Mouse (Mus musculus): ENCODE results near the gene Gripap1.
A peak's percentile ranks its signal among the peaks of the same experiment; 100 is the strongest.

The Gripap1 gene

GRCm38 (mm10) chrX:7775501-7776205, 13.9 kb upstream of the Gripap1 start:
- Histone ChIP-seq H3K27me3 (ENCODE audit: insufficient read depth, low read length) (no peaks in the 10 kb centered on the region), H3K4me1 (replicated peaks; ENCODE audit: low read depth, low read length) (peaks cover 66% of the 10 kb centered on the region), H3K9me3 (ENCODE audit: low read length) (no peaks in the 10 kb centered on the region), H3K4me3 (replicated peaks; ENCODE audit: low read length) (no peak overlapping the region), H3K36me3 (ENCODE audit: insufficient read depth, low read length) (peaks cover 50% of the 10 kb centered on the region)
- TF ChIP-seq CTCF (conservative IDR thresholded peaks at IDR 0.05; ENCODE audit: low read length) = no peak
- TF ChIP-seq NANOG (IDR thresholded peaks at IDR 0.05; ENCODE audit: borderline replicate concordance, low read length) = no peak
- TF ChIP-seq POU5F1 (IDR thresholded peaks at IDR 0.05; ENCODE audit: borderline replicate concordance, low read length) = no peak

DNA sequence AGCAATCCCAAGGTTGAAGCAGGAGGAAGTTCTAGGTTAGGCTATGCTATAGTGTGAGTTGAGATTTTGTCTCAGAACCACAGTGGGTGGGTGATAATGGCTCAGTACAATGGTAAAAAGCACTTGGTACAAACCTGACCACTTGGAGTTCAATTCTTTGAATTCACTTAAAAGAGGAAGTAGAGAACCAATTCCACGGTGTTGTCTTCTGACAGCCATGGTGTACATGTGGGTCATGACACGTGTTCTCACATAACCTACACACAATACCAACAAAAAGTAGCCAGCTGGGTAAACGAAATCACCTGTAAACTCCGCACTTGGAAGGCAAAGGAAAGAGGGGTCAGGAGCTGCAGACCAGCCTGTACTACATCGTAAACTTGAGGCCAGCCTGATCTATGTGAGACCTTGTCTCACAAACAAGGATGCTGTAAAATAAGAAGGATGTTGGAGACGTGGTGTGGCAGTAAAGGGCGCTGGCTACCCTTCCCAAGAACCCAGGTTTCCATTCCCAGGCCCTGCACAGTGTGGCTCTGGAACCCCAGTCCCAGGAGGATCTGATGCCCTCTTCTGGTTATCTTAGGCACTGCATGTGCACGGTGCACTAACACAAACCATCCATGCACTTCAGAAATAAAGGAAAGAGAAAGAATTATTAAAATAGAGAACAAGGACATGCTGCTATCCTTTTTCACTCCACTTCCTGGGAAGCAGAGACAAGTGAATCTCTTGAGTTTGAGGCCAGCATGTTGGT, 13.1 kb upstream of the Gripap1 start:
- Histone ChIP-seq H3K36me3 (ENCODE audit: insufficient read depth, low read length) (peaks cover 42% of the 10 kb centered on the region), H3K9me3 (ENCODE audit: low read length) (no peaks in the 10 kb centered on the region), H3K27me3 (ENCODE audit: insufficient read depth, low read length) (no peaks in the 10 kb centered on the region), H3K4me1 (replicated peaks; ENCODE audit: low read depth, low read length) (peaks cover 57% of the 10 kb centered on the region), H3K4me3 (replicated peaks; ENCODE audit: low read length) (no peak overlapping the region)
- no peak for TF ChIP-seq POU5F1 (IDR thresholded peaks at IDR 0.05; ENCODE audit: borderline replicate concordance, low read length)
- peak; percentile 90 for TF ChIP-seq CTCF (conservative IDR thresholded peaks at IDR 0.05; ENCODE audit: low read length)
- no peak for TF ChIP-seq NANOG (IDR thresholded peaks at IDR 0.05; ENCODE audit: borderline replicate concordance, low read length)

GRCm38 (mm10) chrX:7778450-7779244, 10.9 kb upstream of the Gripap1 start:
- TF ChIP-seq NANOG (IDR thresholded peaks at IDR 0.05; ENCODE audit: borderline replicate concordance, low read length) (no peak), CTCF (conservative IDR thresholded peaks at IDR 0.05; ENCODE audit: low read length) (no peak), POU5F1 (IDR thresholded peaks at IDR 0.05; ENCODE audit: borderline replicate concordance, low read length) (no peak)

GRCm38 (mm10) chrX:7779294-7779693, 10.3 kb upstream of the Gripap1 start:
- peaks cover 15% of the 10 kb centered on the region for H3K36me3 ChIP-seq (ENCODE audit: insufficient read depth, low read length)
- H3K9me3 ChIP-seq (ENCODE audit: low read length) = no peaks in the 10 kb centered on the region
- peaks cover 31% of the 10 kb centered on the region for H3K4me1 ChIP-seq (replicated peaks; ENCODE audit: low read depth, low read length)
- no peaks in the 10 kb centered on the region for H3K27me3 ChIP-seq (ENCODE audit: insufficient read depth, low read length)
- TF ChIP-seq POU5F1 (IDR thresholded peaks at IDR 0.05; ENCODE audit: borderline replicate concordance, low read length) = no peak
- TF ChIP-seq NANOG (IDR thresholded peaks at IDR 0.05; ENCODE audit: borderline replicate concordance, low read length) = no peak
- TF ChIP-seq CTCF (conservative IDR thresholded peaks at IDR 0.05; ENCODE audit: low read length) = no peak
- H3K4me3 ChIP-seq (replicated peaks; ENCODE audit: low read length) = no peak overlapping the region

More at GRCm38 (mm10) chrX:7778450-7779244, 10.9 kb upstream of the Gripap1 start:
- H3K36me3 ChIP-seq (ENCODE audit: insufficient read depth, low read length) = peaks cover 21% of the 10 kb centered on the region
- no peaks in the 10 kb centered on the region for H3K27me3 ChIP-seq (ENCODE audit: insufficient read depth, low read length)
- no peaks in the 10 kb centered on the region for H3K9me3 ChIP-seq (ENCODE audit: low read length)
- H3K4me1 ChIP-seq (replicated peaks; ENCODE audit: low read depth, low read length) = peaks cover 37% of the 10 kb centered on the region
- no peak overlapping the region for H3K4me3 ChIP-seq (replicated peaks; ENCODE audit: low read length)

GRCm38 (mm10) chrX:7782603-7783092, 6.9 kb upstream of the Gripap1 start:
- H3K4me3 ChIP-seq (replicated peaks; ENCODE audit: low read length) = no peak overlapping the region
- no peaks in the 10 kb centered on the region for H3K9me3 ChIP-seq (ENCODE audit: low read length)
- 0 out of 2 replicates have a peak, but pooled peaks cover 10% of the 10 kb centered on the region for H3K4me1 ChIP-seq (replicated peaks; ENCODE audit: low read depth, low read length)
- H3K27me3 ChIP-seq (ENCODE audit: insufficient read depth, low read length) = no peaks in the 10 kb centered on the region
- TF ChIP-seq NANOG (IDR thresholded peaks at IDR 0.05; ENCODE audit: borderline replicate concordance, low read length) (no peak), CTCF (conservative IDR thresholded peaks at IDR 0.05; ENCODE audit: low read length) (no peak), POU5F1 (IDR thresholded peaks at IDR 0.05; ENCODE audit: borderline replicate concordance, low read length) (no peak)
- H3K36me3 ChIP-seq (ENCODE audit: insufficient read depth, low read length) = no peaks in the 10 kb centered on the region

DNA sequence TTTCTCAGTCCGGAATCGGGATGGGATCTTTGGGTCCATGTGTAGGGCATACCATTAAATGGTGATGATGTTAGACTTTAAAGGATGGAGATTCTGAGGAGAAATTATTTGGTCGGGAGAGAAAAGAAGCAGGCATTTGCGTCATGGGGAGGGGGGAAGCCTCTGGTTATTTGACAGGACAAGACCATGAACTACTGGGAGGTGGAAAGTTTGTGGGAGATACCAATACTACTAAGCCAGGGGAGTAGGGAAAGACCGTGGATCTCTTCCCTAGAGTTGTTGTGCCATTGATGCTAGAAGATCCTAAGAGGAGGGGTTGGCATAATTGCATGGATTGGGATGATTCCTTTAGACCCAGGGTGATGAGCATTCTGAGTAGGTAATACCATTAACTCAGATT, 744 bp downstream of the Gripap1 start:
- Histone ChIP-seq H3K9me3 (ENCODE audit: low read length) (no peaks in the 10 kb centered on the region), H3K4me1 (replicated peaks; ENCODE audit: low read depth, low read length) (peaks cover 18% of the 10 kb centered on the region), H3K4me3 (replicated peaks; ENCODE audit: low read length) (peak overlapping the region; percentile 81), H3K36me3 (ENCODE audit: insufficient read depth, low read length) (peaks cover 7% of the 10 kb centered on the region; the same call in 1 of the 2 replicates), H3K27me3 (ENCODE audit: insufficient read depth, low read length) (no peaks in the 10 kb centered on the region)
- TF ChIP-seq NANOG (IDR thresholded peaks at IDR 0.05; ENCODE audit: borderline replicate concordance, low read length) = no peak
- TF ChIP-seq CTCF (conservative IDR thresholded peaks at IDR 0.05; ENCODE audit: low read length) = no peak
- TF ChIP-seq POU5F1 (IDR thresholded peaks at IDR 0.05; ENCODE audit: borderline replicate concordance, low read length) = no peak

- TF ChIP-seq POU5F1 (IDR thresholded peaks at IDR 0.05; ENCODE audit: borderline replicate concordance, low read length) (no peak), NANOG (IDR thresholded peaks at IDR 0.05; ENCODE audit: borderline replicate concordance, low read length) (no peak), CTCF (conservative IDR thresholded peaks at IDR 0.05; ENCODE audit: low read length) (peak; percentile 40)
- H3K9me3 ChIP-seq (ENCODE audit: low read length) = no peaks in the 10 kb centered on the region
- no peak overlapping the region for H3K4me3 ChIP-seq (replicated peaks; ENCODE audit: low read length)
- H3K27me3 ChIP-seq (ENCODE audit: insufficient read depth, low read length) = no peaks in the 10 kb centered on the region
- peaks cover 18% of the 10 kb centered on the region for H3K4me1 ChIP-seq (replicated peaks; ENCODE audit: low read depth, low read length)
- peaks cover 9% of the 10 kb centered on the region; the same call in 1 of the 2 replicates for H3K36me3 ChIP-seq (ENCODE audit: insufficient read depth, low read length)
These were observed 3.8 kb downstream of the Gripap1 start for GRCm38 (mm10) chrX:7793361-7793760.

GRCm38 (mm10) chrX:7795016-7795415, 5.5 kb downstream of the Gripap1 start:
- Histone ChIP-seq H3K4me3 (replicated peaks; ENCODE audit: low read length) (no peak overlapping the region), H3K27me3 (ENCODE audit: insufficient read depth, low read length) (no peaks in the 10 kb centered on the region), H3K9me3 (ENCODE audit: low read length) (no peaks in the 10 kb centered on the region), H3K4me1 (replicated peaks; ENCODE audit: low read depth, low read length) (peaks cover 14% of the 10 kb centered on the region), H3K36me3 (ENCODE audit: insufficient read depth, low read length) (peaks cover 19% of the 10 kb centered on the region)
- TF ChIP-seq POU5F1 (IDR thresholded peaks at IDR 0.05; ENCODE audit: borderline replicate concordance, low read length) (no peak), CTCF (conservative IDR thresholded peaks at IDR 0.05; ENCODE audit: low read length) (no peak), NANOG (IDR thresholded peaks at IDR 0.05; ENCODE audit: borderline replicate concordance, low read length) (no peak)
